Comparison of ENCODE assay signal across 21 mouse cellular contexts in genomic region chr5:78797391-78797790, GRCm38 (mm10).
"Had no signal": no experiment of that assay in that cellular context is flagged by ENCODE, and none has a peak within 500 bp of the region (broad histone marks: within the 10 kb centered on the region; RNA-seq: fewer than 3 reads in every experiment).

No protein-coding gene starts in this region.

- ATAC-seq: liver, postnatal 0 days; lung, postnatal 0 days; midbrain, embryonic 15.5 days had no signal

- H3K9me3 ChIP-seq: limb, embryonic 12.5 days; limb, embryonic 15.5 days; midbrain, embryonic 12.5 days; midbrain, embryonic 15.5 days; neural tube, embryonic 12.5 days; neural tube, embryonic 15.5 days had no signal

- H3K36me3 ChIP-seq: limb, embryonic 12.5 days; limb, embryonic 15.5 days; midbrain, embryonic 12.5 days; midbrain, embryonic 15.5 days; neural tube, embryonic 12.5 days; neural tube, embryonic 15.5 days had no signal

- H3K4me1 ChIP-seq: limb, embryonic 12.5 days; limb, embryonic 15.5 days; midbrain, embryonic 12.5 days; midbrain, embryonic 15.5 days; neural tube, embryonic 12.5 days; neural tube, embryonic 15.5 days had no signal

- H3K4me3 ChIP-seq: limb, embryonic 12.5 days; limb, embryonic 15.5 days; midbrain, embryonic 12.5 days; midbrain, embryonic 15.5 days; neural tube, embryonic 12.5 days; neural tube, embryonic 15.5 days had no signal

- H3K9ac ChIP-seq: limb, embryonic 12.5 days; limb, embryonic 15.5 days; liver, embryonic 14.5 days; liver, postnatal 0 days; lung, embryonic 14.5 days; midbrain, embryonic 12.5 days; midbrain, embryonic 15.5 days; neural tube, embryonic 12.5 days; neural tube, embryonic 15.5 days had no signal

- H3K27me3 ChIP-seq: limb, embryonic 12.5 days; limb, embryonic 15.5 days; midbrain, embryonic 12.5 days; midbrain, embryonic 15.5 days; neural tube, embryonic 12.5 days; neural tube, embryonic 15.5 days had no signal

- H3K27ac ChIP-seq: limb, embryonic 12.5 days; limb, embryonic 15.5 days; liver, embryonic 14.5 days; macrophage; midbrain, embryonic 12.5 days; midbrain, embryonic 15.5 days; neural tube, embryonic 12.5 days; neural tube, embryonic 15.5 days; stomach, postnatal 0 days had no signal

- DNase-seq: kidney, adult 9 months; kidney, postnatal 14 days; kidney, postnatal 4 days; left cerebral cortex, postnatal 4 days; liver, postnatal 0 days; lung, embryonic 14.5 days; right cerebral cortex, adult 18-20 months; right cerebral cortex, postnatal 14 days; right cerebral cortex, postnatal 4 days; thymus, postnatal 25 days had no signal

- H3K4me2 ChIP-seq: limb, embryonic 12.5 days; limb, embryonic 15.5 days; liver, embryonic 11.5 days; lung, embryonic 14.5 days; midbrain, embryonic 12.5 days; midbrain, embryonic 15.5 days; neural tube, embryonic 12.5 days; neural tube, embryonic 15.5 days had no signal
